Mouse (Mus musculus) midbrain, embryonic 14.5 days (tissue): ENCODE data around the gene Pclo. TPM values are rescaled to one million over a fixed set of nuclear protein-coding genes. Genes with fewer than 3 reads are reported as not detected.
A peak's percentile ranks its signal among the peaks of the same experiment; 100 is the strongest.

Source experiments
- ATAC-seq: fragments of 200-750 bp; cut with Nextera tagmentation; 2 replicates; pipeline ENCODE4 v1.8.0; 2017; ENCODE audit warnings: moderate number of reproducible peaks, moderate library complexity; ENCODE audit not compliant: low FRiP score, low TSS enrichment
- DNase-seq: peaks from one replicate; pipeline ENCODE4 v3.0.0-alpha.2; 2015
- H3K27ac ChIP-seq: fragments of 300-500 bp; sonication (generic); replicated peaks from 2 replicates; pipeline ENCODE4 v1.5.1; 2014; ENCODE audit warnings: mild to moderate bottlenecking, low read depth, low read length, moderate library complexity
- H3K27me3 ChIP-seq: fragments of 300-500 bp; sonication (generic); 2 replicates; pipeline ENCODE4 v1.6.1; 2014; ENCODE audit warnings: low read length, control low read depth, mixed read lengths; ENCODE audit not compliant: control insufficient read depth, insufficient read depth
- H3K36me3 ChIP-seq: fragments of 300-500 bp; sonication (generic); 2 replicates; pipeline ENCODE4 v1.6.1; 2014; ENCODE audit warnings: low read length, control low read depth; ENCODE audit not compliant: control insufficient read depth, insufficient read depth
- H3K4me1 ChIP-seq: fragments of 300-500 bp; sonication (generic); 2 replicates; pipeline ENCODE4 v1.6.1; 2014; ENCODE audit warnings: mild to moderate bottlenecking, antibody characterized with exemption, low read length, control low read depth; ENCODE audit not compliant: control insufficient read depth, insufficient read depth
- H3K4me2 ChIP-seq: fragments of 300-500 bp; sonication (generic); 2 replicates; pipeline ENCODE4 v1.6.1; 2014; ENCODE audit warnings: mild to moderate bottlenecking, low read length, moderate library complexity
- H3K4me3 ChIP-seq: fragments of 300-500 bp; sonication (generic); replicated peaks from 2 replicates; pipeline ENCODE4 v1.5.1; 2014; ENCODE audit warnings: low read depth, low read length
- H3K9ac ChIP-seq: fragments of 300-500 bp; sonication (generic); replicated peaks from 2 replicates; pipeline ENCODE4 v1.6.1; 2014; ENCODE audit warnings: mild to moderate bottlenecking, low read length, moderate library complexity
- H3K9me3 ChIP-seq: fragments of 300-500 bp; sonication (generic); 2 replicates; pipeline ENCODE4 v1.6.1; 2016; ENCODE audit warnings: low read length, control low read depth, mixed read lengths; ENCODE audit not compliant: control insufficient read depth
- WGBS: fragments of 180-500 bp; shearing (Covaris S2); extraction: QIAGEN DNeasy Blood & Tissue Kit; methylation state at CpG from one replicate; pipeline ENCODE4 v1.1.7; 2014; 5-methylcytosine and 5-hydroxymethylcytosine counted together
- polyA plus RNA-seq: library from polyadenylated mRNA; unstranded; fragments of >200 nt; fragmentation: Nextera tagmentation; extraction: Ambion mirVana; gene quantifications from 2 replicates; pipeline ENCODE4 v1.2.1, GENCODE M21; 2014

The Pclo gene
- polyA plus RNA-seq, 1 experiment from 2014 or later: 17.0 TPM

- H3K27ac ChIP-seq: no peak overlapping the region
- H3K27me3 ChIP-seq: no peaks in the 10 kb centered on the region
- no peaks in the 10 kb centered on the region for H3K4me1 ChIP-seq
- no peaks in the 10 kb centered on the region for H3K36me3 ChIP-seq
- no peak for DNase-seq
- WGBS: 70% methylated on average over 2 of the region's 2 CpGs
- H3K4me3 ChIP-seq: no peak overlapping the region
- H3K9me3 ChIP-seq: no peaks in the 10 kb centered on the region
- ATAC-seq: no peak
- H3K9ac ChIP-seq: no peak overlapping the region
- no peak overlapping the region for H3K4me2 ChIP-seq
Observed at GRCm38 (mm10) chr5:14705423-14705822, 190.7 kb downstream of the Pclo start.

- 32% methylated on average over 4 of the region's 4 CpGs for WGBS
- Histone ChIP-seq H3K27me3 (no peaks in the 10 kb centered on the region), H3K9me3 (no peaks in the 10 kb centered on the region), H3K4me2 (no peak overlapping the region), H3K4me3 (no peak overlapping the region), H3K27ac (no peak overlapping the region), H3K36me3 (peaks cover under 1% of the 10 kb centered on the region; the same call in 1 of the 2 replicates), H3K9ac (no peak overlapping the region), H3K4me1 (no peaks in the 10 kb centered on the region)
- DNase-seq (no peak), ATAC-seq (no peak)
Observed at GRCm38 (mm10) chr5:14707311-14707710, 192.6 kb downstream of the Pclo start.

GRCm38 (mm10) chr5:14723576-14723975 lies 208.9 kb downstream of the Pclo start:
- WGBS: 76% methylated on average over 3 of the region's 3 CpGs
- peak; percentile 24; the same call in 1 of the 2 replicates for ATAC-seq

GRCm38 (mm10) chr5:14728676-14729253 lies 214.0 kb downstream of the Pclo start:
- DNase-seq (no peak), ATAC-seq (no peak)
- Histone ChIP-seq H3K4me3 (no peak overlapping the region), H3K4me1 (no peaks in the 10 kb centered on the region), H3K9me3 (no peaks in the 10 kb centered on the region), H3K9ac (no peak overlapping the region), H3K36me3 (no peaks in the 10 kb centered on the region), H3K27ac (no peak overlapping the region), H3K4me2 (no peak overlapping the region), H3K27me3 (no peaks in the 10 kb centered on the region)
- WGBS: 90% methylated on average over 3 of the region's 3 CpGs

More at GRCm38 (mm10) chr5:14723576-14723975, 208.9 kb downstream of the Pclo start:
- H3K9me3 ChIP-seq: no peaks in the 10 kb centered on the region
- H3K27ac ChIP-seq: no peak overlapping the region
- H3K27me3 ChIP-seq: no peaks in the 10 kb centered on the region
- no peaks in the 10 kb centered on the region for H3K36me3 ChIP-seq
- DNase-seq: peak; percentile 14
- H3K4me2 ChIP-seq: no peak overlapping the region
- no peaks in the 10 kb centered on the region for H3K4me1 ChIP-seq
- no peak overlapping the region for H3K4me3 ChIP-seq
- H3K9ac ChIP-seq: no peak overlapping the region

GRCm38 (mm10) chr5:14750882-14751281 lies 236.2 kb downstream of the Pclo start:
- H3K36me3 ChIP-seq: no peaks in the 10 kb centered on the region
- no peaks in the 10 kb centered on the region for H3K4me1 ChIP-seq
- no peak overlapping the region for H3K4me3 ChIP-seq
- DNase-seq (no peak), ATAC-seq (no peak)
- no peak overlapping the region for H3K9ac ChIP-seq
- no peak overlapping the region for H3K27ac ChIP-seq
- no peaks in the 10 kb centered on the region for H3K9me3 ChIP-seq
- H3K4me2 ChIP-seq: no peak overlapping the region
- no peaks in the 10 kb centered on the region for H3K27me3 ChIP-seq

- no peak for ATAC-seq
Observed at GRCm38 (mm10) chr5:14766686-14767085, 252.0 kb downstream of the Pclo start.

GRCm38 (mm10) chr5:14782362-14783082 lies 267.8 kb downstream of the Pclo start:
- Histone ChIP-seq H3K27me3 (no peaks in the 10 kb centered on the region), H3K9ac (no peak overlapping the region), H3K9me3 (no peaks in the 10 kb centered on the region), H3K4me2 (no peak overlapping the region), H3K36me3 (no peaks in the 10 kb centered on the region), H3K27ac (no peak overlapping the region), H3K4me3 (no peak overlapping the region), H3K4me1 (no peaks in the 10 kb centered on the region)
- ATAC-seq: no peak
- no peak for DNase-seq
- WGBS: 10% methylated on average over 1 of the region's 1 CpGs

More at GRCm38 (mm10) chr5:14766686-14767085, 252.0 kb downstream of the Pclo start:
- Histone ChIP-seq H3K9me3 (no peaks in the 10 kb centered on the region), H3K9ac (no peak overlapping the region), H3K4me3 (no peak overlapping the region), H3K27me3 (no peaks in the 10 kb centered on the region), H3K36me3 (peaks cover 12% of the 10 kb centered on the region), H3K4me2 (no peak overlapping the region), H3K4me1 (no peaks in the 10 kb centered on the region), H3K27ac (no peak overlapping the region)
- DNase-seq: no peak
- 93% methylated on average over 11 of the region's 11 CpGs for WGBS

GRCm38 (mm10) chr5:14793891-14794290 lies 279.2 kb downstream of the Pclo start:
- H3K36me3 ChIP-seq: peaks cover 9% of the 10 kb centered on the region
- no peak overlapping the region for H3K4me3 ChIP-seq
- no peak overlapping the region for H3K27ac ChIP-seq
- H3K4me2 ChIP-seq: no peak overlapping the region
- DNase-seq: no peak
- H3K9ac ChIP-seq: no peak overlapping the region
- no peak for ATAC-seq
- WGBS: 94% methylated on average over 9 of the region's 9 CpGs
- no peaks in the 10 kb centered on the region for H3K27me3 ChIP-seq
- H3K9me3 ChIP-seq: no peaks in the 10 kb centered on the region
- H3K4me1 ChIP-seq: no peaks in the 10 kb centered on the region

- H3K4me1 ChIP-seq: no peaks in the 10 kb centered on the region
Observed at GRCm38 (mm10) chr5:14807136-14807535, 292.4 kb downstream of the Pclo start.

More at GRCm38 (mm10) chr5:14807136-14807535, 292.4 kb downstream of the Pclo start:
- ATAC-seq (peak; percentile 76; the same call in 1 of the 2 replicates), DNase-seq (peak; percentile 85)
- H3K9me3 ChIP-seq: no peaks in the 10 kb centered on the region
- H3K9ac ChIP-seq: no peak overlapping the region
- H3K4me2 ChIP-seq: no peak overlapping the region
- 4% methylated on average over 6 of the region's 6 CpGs for WGBS
- no peak overlapping the region for H3K4me3 ChIP-seq
- no peak overlapping the region for H3K27ac ChIP-seq
- no peaks in the 10 kb centered on the region for H3K27me3 ChIP-seq
- H3K36me3 ChIP-seq: no peaks in the 10 kb centered on the region
